Mouse (Mus musculus) embryo, embryonic 10.5 days (tissue): ENCODE data around the gene Exosc8.

Source experiments
- DNase-seq: peaks from one replicate; pipeline ENCODE4 v3.0.0-alpha.2; 2015; ENCODE audit warnings: low spot score

The Exosc8 gene

DNA sequence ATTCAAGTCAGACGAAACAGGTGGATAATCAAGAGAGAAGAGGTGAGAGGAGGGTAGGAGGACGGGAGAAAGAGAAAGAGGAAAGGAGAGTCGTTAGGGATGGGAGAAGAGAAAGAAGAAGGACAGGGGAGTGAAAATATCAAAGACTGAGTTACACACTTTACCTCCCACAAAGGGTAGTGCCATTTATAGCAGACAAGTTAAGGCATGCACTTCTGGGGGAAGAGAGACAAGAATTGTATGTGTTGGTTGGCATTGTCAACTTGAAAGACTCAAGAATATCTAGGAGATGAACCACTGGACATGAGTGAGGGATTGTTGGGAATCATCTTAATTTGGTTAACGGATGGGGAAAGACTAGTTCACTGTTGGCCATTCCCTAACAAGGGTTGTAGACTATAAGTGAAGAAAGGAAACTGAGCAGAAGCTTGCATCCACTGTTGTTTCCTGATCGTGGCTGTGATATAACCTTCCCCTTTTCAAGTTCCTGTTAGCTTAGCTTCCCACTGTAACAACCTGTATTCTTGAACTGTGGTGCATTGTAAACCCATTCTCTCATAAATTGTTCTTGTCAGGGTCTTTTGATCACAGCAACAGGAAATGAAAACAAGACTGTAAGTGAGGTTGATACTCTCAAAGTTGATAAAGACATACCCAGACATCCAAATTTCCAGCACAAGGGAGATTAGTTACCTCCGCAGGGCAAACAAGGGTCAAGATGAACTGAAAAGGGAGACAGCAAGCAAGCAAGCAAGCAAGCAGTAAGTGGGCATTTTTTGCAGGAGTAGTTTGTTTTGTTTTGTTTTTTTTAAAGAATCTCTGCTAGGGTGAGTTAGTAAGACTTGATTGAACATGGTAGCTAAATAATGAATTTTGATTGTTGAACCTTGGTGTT is 53.6 kb downstream of the Exosc8 start:
- no peak for DNase-seq
